Mouse (Mus musculus) limb, embryonic 13.5 days (tissue): ENCODE data around the gene Osbpl6. TPM values are rescaled to one million over a fixed set of nuclear protein-coding genes. Genes with fewer than 3 reads are reported as not detected.

Source experiments
- ATAC-seq: fragments of 200-750 bp; cut with Nextera tagmentation; 2 replicates; pipeline ENCODE4 v1.8.0; 2017; ENCODE audit warnings: low read depth, moderate number of reproducible peaks, moderate TSS enrichment; ENCODE audit not compliant: low FRiP score
- H3K27ac ChIP-seq: fragments of 300-500 bp; sonication (generic); 2 replicates; pipeline ENCODE4 v1.5.1; 2015; ENCODE audit warnings: inconsistent platforms, mild to moderate bottlenecking, moderate library complexity
- H3K27me3 ChIP-seq: fragments of 300-500 bp; sonication (generic); 2 replicates; pipeline ENCODE4 v1.6.1; 2015; ENCODE audit warnings: mild to moderate bottlenecking, inconsistent platforms
- H3K36me3 ChIP-seq: fragments of 300-500 bp; sonication (generic); 2 replicates; pipeline ENCODE4 v1.6.1; 2015; ENCODE audit warnings: inconsistent platforms, mild to moderate bottlenecking, moderate library complexity
- H3K4me1 ChIP-seq: fragments of 300-500 bp; sonication (generic); 2 replicates; pipeline ENCODE4 v1.6.1; 2015; ENCODE audit warnings: inconsistent platforms
- H3K4me2 ChIP-seq: fragments of 300-500 bp; sonication (generic); replicated peaks from 2 replicates; pipeline ENCODE4 v1.6.1; 2015; ENCODE audit warnings: inconsistent platforms, mild to moderate bottlenecking, moderate library complexity
- H3K4me3 ChIP-seq: fragments of 300-500 bp; sonication (generic); 2 replicates; pipeline ENCODE4 v1.5.1; 2015; ENCODE audit warnings: moderate library complexity, mild to moderate bottlenecking, inconsistent platforms
- H3K9ac ChIP-seq: fragments of 300-500 bp; sonication (generic); 2 replicates; pipeline ENCODE4 v1.6.1; 2015; ENCODE audit warnings: mild to moderate bottlenecking, inconsistent platforms
- H3K9me3 ChIP-seq: fragments of 300-500 bp; sonication (generic); 2 replicates; pipeline ENCODE4 v1.6.1; 2016; ENCODE audit warnings: inconsistent platforms
- WGBS: fragments of 180-500 bp; shearing (Covaris S2); methylation state at CpG from one replicate; pipeline ENCODE4 v1.1.7; 2015; 5-methylcytosine and 5-hydroxymethylcytosine counted together
- polyA plus RNA-seq: library from polyadenylated mRNA; unstranded; fragments of >200 nt; fragmentation: Nextera tagmentation; extraction: Ambion mirVana; gene quantifications from 2 replicates; pipeline ENCODE4 v1.2.1, GENCODE M21; 2015

Gene Osbpl6
- polyA plus RNA-seq, 1 experiment from 2014 or later: 17.8 TPM

GRCm38 (mm10) chr2:76470391-76470790 lies 64.1 kb downstream of the Osbpl6 start:
- Histone ChIP-seq H3K4me1 (peaks cover 4% of the 10 kb centered on the region; the same call in 1 of the 2 replicates), H3K27ac (no peak overlapping the region), H3K36me3 (no peaks in the 10 kb centered on the region), H3K9me3 (no peaks in the 10 kb centered on the region; the same call in 1 of the 2 replicates), H3K9ac (no peak overlapping the region), H3K4me2 (no peak overlapping the region), H3K27me3 (no peaks in the 10 kb centered on the region), H3K4me3 (no peak overlapping the region)
- ATAC-seq: no peak
- 66% methylated on average over 9 of the region's 9 CpGs for WGBS

- Histone ChIP-seq H3K27me3 (no peaks in the 10 kb centered on the region), H3K27ac (no peak overlapping the region), H3K36me3 (no peaks in the 10 kb centered on the region), H3K4me3 (no peak overlapping the region), H3K9ac (no peak overlapping the region), H3K4me2 (no peak overlapping the region), H3K4me1 (0 out of 2 replicates have a peak, but pooled peaks cover 3% of the 10 kb centered on the region), H3K9me3 (no peaks in the 10 kb centered on the region; the same call in 1 of the 2 replicates)
- no peak for ATAC-seq
- 28% methylated on average over 1 of the region's 1 CpGs for WGBS
Measured at GRCm38 (mm10) chr2:76475788-76476187, 69.5 kb downstream of the Osbpl6 start.

- 0 out of 2 replicates have a peak, but pooled peaks cover 8% of the 10 kb centered on the region for H3K4me1 ChIP-seq
- H3K9me3 ChIP-seq: no peaks in the 10 kb centered on the region
- H3K27ac ChIP-seq: no peak overlapping the region
- 90% methylated on average over 4 of the region's 4 CpGs for WGBS
- H3K9ac ChIP-seq: no peak overlapping the region
- H3K27me3 ChIP-seq: no peaks in the 10 kb centered on the region
- no peak overlapping the region for H3K4me3 ChIP-seq
- H3K36me3 ChIP-seq: no peaks in the 10 kb centered on the region
- no peak overlapping the region for H3K4me2 ChIP-seq
- no peak for ATAC-seq
Measured at GRCm38 (mm10) chr2:76488764-76489163, 82.5 kb downstream of the Osbpl6 start.

- WGBS: 93% methylated on average over 8 of the region's 8 CpGs
- Histone ChIP-seq H3K4me3 (no peak overlapping the region), H3K4me2 (no peak overlapping the region), H3K27ac (no peak overlapping the region), H3K9me3 (no peaks in the 10 kb centered on the region), H3K27me3 (no peaks in the 10 kb centered on the region), H3K36me3 (no peaks in the 10 kb centered on the region), H3K4me1 (peaks cover 11% of the 10 kb centered on the region; the same call in 1 of the 2 replicates), H3K9ac (no peak overlapping the region)
- no peak for ATAC-seq
Measured at GRCm38 (mm10) chr2:76490198-76490597, 83.9 kb downstream of the Osbpl6 start.

- no peaks in the 10 kb centered on the region for H3K9me3 ChIP-seq
- no peak overlapping the region for H3K27ac ChIP-seq
- no peak overlapping the region for H3K9ac ChIP-seq
- H3K27me3 ChIP-seq: no peaks in the 10 kb centered on the region
- no peak overlapping the region for H3K4me2 ChIP-seq
- no peak for ATAC-seq
- peaks cover 11% of the 10 kb centered on the region; the same call in 1 of the 2 replicates for H3K4me1 ChIP-seq
- no peak overlapping the region for H3K4me3 ChIP-seq
- no peaks in the 10 kb centered on the region for H3K36me3 ChIP-seq
- WGBS: 93% methylated on average over 6 of the region's 6 CpGs
Measured at GRCm38 (mm10) chr2:76491371-76491770, 85.1 kb downstream of the Osbpl6 start.

GRCm38 (mm10) chr2:76492224-76492623 lies 85.9 kb downstream of the Osbpl6 start:
- Histone ChIP-seq H3K9ac (no peak overlapping the region), H3K4me1 (peaks cover 11% of the 10 kb centered on the region; the same call in 1 of the 2 replicates), H3K36me3 (no peaks in the 10 kb centered on the region), H3K27me3 (no peaks in the 10 kb centered on the region), H3K27ac (no peak overlapping the region), H3K9me3 (no peaks in the 10 kb centered on the region), H3K4me3 (no peak overlapping the region), H3K4me2 (no peak overlapping the region)
- 61% methylated on average over 7 of the region's 7 CpGs for WGBS
- no peak for ATAC-seq

GRCm38 (mm10) chr2:76496006-76496748 lies 89.9 kb downstream of the Osbpl6 start:
- Histone ChIP-seq H3K9ac (no peak overlapping the region), H3K4me1 (peaks cover 11% of the 10 kb centered on the region; the same call in 1 of the 2 replicates), H3K4me3 (no peak overlapping the region), H3K36me3 (no peaks in the 10 kb centered on the region), H3K27me3 (no peaks in the 10 kb centered on the region), H3K9me3 (no peaks in the 10 kb centered on the region), H3K27ac (no peak overlapping the region), H3K4me2 (no peak overlapping the region)
- ATAC-seq: no peak
- WGBS: 78% methylated on average over 11 of the region's 11 CpGs

GRCm38 (mm10) chr2:76496749-76497140 lies 90.4 kb downstream of the Osbpl6 start:
- H3K9me3 ChIP-seq: no peaks in the 10 kb centered on the region

GRCm38 (mm10) chr2:76498891-76499290 lies 92.6 kb downstream of the Osbpl6 start:
- Histone ChIP-seq H3K4me2 (no peak overlapping the region), H3K9ac (no peak overlapping the region), H3K36me3 (no peaks in the 10 kb centered on the region), H3K9me3 (no peaks in the 10 kb centered on the region), H3K4me3 (no peak overlapping the region), H3K4me1 (peaks cover 4% of the 10 kb centered on the region; the same call in 1 of the 2 replicates), H3K27ac (no peak overlapping the region), H3K27me3 (no peaks in the 10 kb centered on the region)
- ATAC-seq: no peak
- WGBS: 93% methylated on average over 11 of the region's 11 CpGs

More at GRCm38 (mm10) chr2:76496749-76497140, 90.4 kb downstream of the Osbpl6 start:
- Histone ChIP-seq H3K4me1 (peaks cover 9% of the 10 kb centered on the region; the same call in 1 of the 2 replicates), H3K4me2 (no peak overlapping the region), H3K9ac (no peak overlapping the region), H3K36me3 (no peaks in the 10 kb centered on the region), H3K4me3 (no peak overlapping the region), H3K27ac (no peak overlapping the region), H3K27me3 (no peaks in the 10 kb centered on the region)
- WGBS: 87% methylated on average over 4 of the region's 4 CpGs
- ATAC-seq: no peak

- no peaks in the 10 kb centered on the region for H3K36me3 ChIP-seq
- H3K4me1 ChIP-seq: no peaks in the 10 kb centered on the region
- no peak overlapping the region for H3K4me2 ChIP-seq
- H3K9me3 ChIP-seq: no peaks in the 10 kb centered on the region
- ATAC-seq: no peak
- no peak overlapping the region for H3K27ac ChIP-seq
- no peak overlapping the region for H3K9ac ChIP-seq
- WGBS: 60% methylated on average over 12 of the region's 12 CpGs
- H3K27me3 ChIP-seq: no peaks in the 10 kb centered on the region
- H3K4me3 ChIP-seq: no peak overlapping the region
Measured at GRCm38 (mm10) chr2:76504122-76504839, 98.0 kb downstream of the Osbpl6 start.

GRCm38 (mm10) chr2:76504989-76505388 lies 98.7 kb downstream of the Osbpl6 start:
- Histone ChIP-seq H3K4me2 (no peak overlapping the region), H3K9me3 (no peaks in the 10 kb centered on the region), H3K4me1 (no peaks in the 10 kb centered on the region), H3K36me3 (no peaks in the 10 kb centered on the region), H3K4me3 (no peak overlapping the region), H3K27ac (no peak overlapping the region), H3K27me3 (no peaks in the 10 kb centered on the region), H3K9ac (no peak overlapping the region)
- no peak for ATAC-seq
- 87% methylated on average over 2 of the region's 2 CpGs for WGBS

- no peak overlapping the region for H3K27ac ChIP-seq
- H3K4me2 ChIP-seq: no peak overlapping the region
- H3K9me3 ChIP-seq: no peaks in the 10 kb centered on the region
- no peaks in the 10 kb centered on the region for H3K36me3 ChIP-seq
- H3K27me3 ChIP-seq: no peaks in the 10 kb centered on the region
- 88% methylated on average over 8 of the region's 8 CpGs for WGBS
- H3K4me3 ChIP-seq: no peak overlapping the region
- no peak for ATAC-seq
- no peak overlapping the region for H3K9ac ChIP-seq
- no peaks in the 10 kb centered on the region for H3K4me1 ChIP-seq
Measured at GRCm38 (mm10) chr2:76511281-76511721, 105.0 kb downstream of the Osbpl6 start.
